Mouse (Mus musculus) kidney, adult 11 months (tissue): ENCODE measurements around the gene Ltb4r2.
A peak's percentile ranks its signal among the peaks of the same experiment; 100 is the strongest.

Experiments
- DNase-seq: peaks from one replicate; pipeline ENCODE4 v3.0.0; 2022

Gene Ltb4r2

GRCm38 (mm10) chr14:55761163-55761562, at the start of gene Ltb4r2:
Gene Ltb4r2 (plus strand): TSS chr14:55761428.
- DNase-seq = no peak

GRCm38 (mm10) chr14:55711786-55712185, 49.4 kb upstream of the Ltb4r2 start:
- no peak for DNase-seq

GRCm38 (mm10) chr14:55713007-55713728, 48.1 kb upstream of the Ltb4r2 start:
- peak; percentile 85 for DNase-seq

GRCm38 (mm10) chr14:55713729-55714122, 47.5 kb upstream of the Ltb4r2 start, which contains the start of gene Tgm1:
Gene Tgm1 (minus strand): TSS chr14:55713926.
- no peak for DNase-seq

- DNase-seq = no peak
Observed at GRCm38 (mm10) chr14:55714893-55715292, 46.3 kb upstream of the Ltb4r2 start.

DNA sequence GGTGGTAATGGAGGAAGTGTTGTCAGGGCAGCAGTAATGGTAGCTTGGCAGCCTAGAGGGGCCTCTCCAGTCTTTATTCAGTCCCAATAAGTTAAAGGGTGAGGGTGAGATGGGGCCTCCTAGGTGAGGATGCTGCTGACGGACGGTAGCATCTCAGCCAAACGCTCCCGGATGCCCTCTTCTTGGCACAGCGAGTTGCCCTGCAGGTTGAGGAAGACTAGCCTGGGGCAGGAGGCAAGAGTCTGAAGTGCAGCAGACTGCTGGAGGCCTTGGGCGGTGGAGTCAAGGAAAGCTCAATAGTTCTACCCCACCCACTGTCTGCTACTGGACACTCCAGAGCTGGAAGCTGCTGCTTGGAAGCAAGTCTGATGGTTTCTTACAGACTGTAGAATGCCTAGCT, 45.0 kb upstream of the Ltb4r2 start:
- peak; percentile 70 for DNase-seq

- DNase-seq = peak; percentile 89
Observed at GRCm38 (mm10) chr14:55716884-55717283, 44.3 kb upstream of the Ltb4r2 start.

GRCm38 (mm10) chr14:55719737-55720136, 41.5 kb upstream of the Ltb4r2 start:
- no peak for DNase-seq

- no peak for DNase-seq
Observed at GRCm38 (mm10) chr14:55720666-55721065, 40.6 kb upstream of the Ltb4r2 start.

- peak; percentile 69 for DNase-seq
Observed at GRCm38 (mm10) chr14:55721076-55721475, 40.2 kb upstream of the Ltb4r2 start.

- peak; percentile 95 for DNase-seq
Observed at GRCm38 (mm10) chr14:55721700-55722437, 39.4 kb upstream of the Ltb4r2 start, which contains the start of gene Rabggta. Gene Rabggta (minus strand): TSS chr14:55722263.

- DNase-seq = no peak
Observed at GRCm38 (mm10) chr14:55722438-55722945, 38.7 kb upstream of the Ltb4r2 start.

GRCm38 (mm10) chr14:55723433-55723832, 37.8 kb upstream of the Ltb4r2 start:
- DNase-seq = no peak

DNA sequence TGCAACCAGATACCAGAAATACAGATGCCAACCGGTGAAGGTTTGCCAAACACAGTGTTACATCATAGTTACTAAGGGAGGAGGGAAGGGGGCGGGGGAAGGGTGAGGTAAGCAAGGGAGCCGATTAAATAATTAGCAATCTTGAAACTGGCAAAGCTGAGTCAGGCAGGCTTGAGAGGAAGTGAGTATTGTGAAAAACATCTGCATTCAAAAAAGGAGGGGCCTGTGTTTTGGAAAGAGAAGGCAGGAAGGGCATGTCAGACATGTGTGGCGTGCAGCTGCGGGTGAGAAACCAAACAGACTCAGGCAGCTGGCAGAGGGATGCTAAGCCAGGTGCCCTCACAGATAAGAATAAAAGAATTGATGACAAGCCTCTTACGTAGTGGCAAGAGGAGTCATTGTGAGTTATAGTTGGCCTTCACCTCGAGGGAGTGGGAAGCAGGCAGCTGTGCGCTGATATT, 36.8 kb upstream of the Ltb4r2 start:
- peak; percentile 42 for DNase-seq

DNA sequence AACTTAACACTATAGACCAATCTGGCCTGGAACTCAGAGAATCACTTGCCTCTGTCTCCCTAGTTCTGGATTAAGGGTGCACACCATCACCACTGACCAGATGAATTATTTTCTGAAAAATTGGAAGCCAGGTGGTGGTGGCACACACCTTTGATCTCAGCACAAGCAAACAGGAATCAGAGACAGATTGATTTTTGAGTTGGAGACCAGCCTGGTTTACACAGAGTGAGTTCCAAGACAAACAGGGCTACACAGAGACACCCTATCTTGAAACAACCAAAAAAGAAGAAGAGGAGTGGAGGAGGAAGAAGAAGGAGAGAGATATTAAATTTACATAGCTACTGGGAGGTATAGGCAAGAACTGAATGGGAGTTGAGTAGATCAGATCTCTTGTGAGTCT, 35.0 kb upstream of the Ltb4r2 start:
- no peak for DNase-seq

GRCm38 (mm10) chr14:55727889-55728685, 33.1 kb upstream of the Ltb4r2 start:
- DNase-seq = no peak

DNA sequence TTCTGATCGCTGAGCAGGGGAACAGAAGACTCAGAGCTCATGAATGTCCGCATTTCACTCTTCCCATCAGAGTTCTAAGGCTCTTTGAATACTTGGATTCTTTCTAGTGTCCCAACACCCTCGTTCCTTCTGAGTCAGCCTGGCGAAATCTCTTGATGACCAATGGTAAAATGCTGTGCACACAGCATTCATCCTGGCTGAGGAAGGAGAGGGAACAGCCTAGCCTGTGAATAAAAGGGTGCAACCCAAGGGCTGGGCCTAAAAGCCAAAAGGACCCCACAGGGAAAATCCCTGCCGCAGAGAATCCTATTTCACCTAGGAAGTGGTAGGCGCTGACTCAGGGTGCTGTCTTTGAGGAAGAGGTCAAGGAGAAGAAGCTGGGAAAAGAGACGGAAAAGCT, 31.1 kb upstream of the Ltb4r2 start:
- no peak for DNase-seq

DNA sequence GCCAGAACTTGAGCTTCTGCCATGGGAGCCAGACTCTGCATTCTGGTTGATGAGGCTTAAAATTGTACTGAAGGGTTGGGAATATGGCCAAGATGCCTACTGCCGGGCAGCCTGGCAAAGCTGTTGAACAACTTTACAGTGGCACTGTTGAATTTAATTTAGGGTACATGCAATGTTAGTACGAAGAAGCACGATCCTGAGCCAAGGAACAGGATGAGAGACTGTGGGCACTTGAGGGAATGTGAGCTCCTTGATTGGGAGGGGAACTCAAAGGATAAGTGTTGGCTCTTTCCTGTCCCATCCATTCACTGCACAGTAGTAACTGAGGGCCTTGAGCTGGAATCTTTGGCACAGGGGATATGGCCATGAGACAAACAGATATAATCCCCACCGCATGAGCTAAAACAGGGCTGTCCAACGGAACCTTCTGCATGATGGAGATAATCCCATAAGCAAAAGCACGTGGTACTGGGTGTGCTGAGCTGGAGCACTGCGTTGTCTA, 30.6 kb upstream of the Ltb4r2 start:
- DNase-seq = no peak

- no peak for DNase-seq
Observed at GRCm38 (mm10) chr14:55733889-55734288, 27.3 kb upstream of the Ltb4r2 start.

- no peak for DNase-seq
Observed at GRCm38 (mm10) chr14:55734869-55735268, 26.4 kb upstream of the Ltb4r2 start.

- DNase-seq = no peak
Observed at GRCm38 (mm10) chr14:55735334-55735733, 25.9 kb upstream of the Ltb4r2 start.

- DNase-seq = no peak
Observed at GRCm38 (mm10) chr14:55735758-55736157, 25.5 kb upstream of the Ltb4r2 start.
